Mouse (Mus musculus): ENCODE data around the gene Ypel3. TPM values are rescaled to one million over a fixed set of nuclear protein-coding genes. Genes with fewer than 3 reads are reported as not detected.
"Not testable (repeated sequence)": the region's sequence is repeated elsewhere in the genome, so short reads cannot be mapped to it uniquely, and the experiment has no call there.

The Ypel3 gene
- total RNA-seq, 2 experiments from 2014 or later: 88.9 to 157 TPM

- DNase-seq: no peak
These were observed 10.6 kb upstream of the Ypel3 start, which contains the start of gene Gdpd3 for GRCm38 (mm10) chr7:126766201-126766600. TSS of gene Gdpd3 (plus strand) at chr7:126766334.

DNA sequence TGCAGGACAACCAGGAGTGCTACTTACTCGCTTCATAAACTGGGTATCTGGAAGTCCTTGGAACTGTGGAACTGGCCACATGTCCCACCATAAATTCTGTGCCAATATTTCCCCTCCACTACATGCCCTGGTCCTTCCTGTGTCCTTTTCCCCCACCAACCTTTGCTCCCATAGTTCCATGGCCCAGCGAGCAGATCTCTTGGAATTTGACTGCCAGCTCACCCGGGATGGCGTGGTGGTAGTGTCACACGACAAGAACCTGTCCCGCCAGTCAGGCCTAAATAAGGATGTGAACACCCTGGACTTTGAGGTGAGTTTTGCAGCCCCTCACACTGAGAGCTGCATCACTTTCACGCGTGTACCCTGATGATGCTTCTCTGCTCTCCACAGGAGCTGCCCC lies 9.8 kb upstream of the Ypel3 start:
- DNase-seq: no peak

GRCm38 (mm10) chr7:126770784-126771183 lies 6.0 kb upstream of the Ypel3 start:
- no peak for DNase-seq

DNA sequence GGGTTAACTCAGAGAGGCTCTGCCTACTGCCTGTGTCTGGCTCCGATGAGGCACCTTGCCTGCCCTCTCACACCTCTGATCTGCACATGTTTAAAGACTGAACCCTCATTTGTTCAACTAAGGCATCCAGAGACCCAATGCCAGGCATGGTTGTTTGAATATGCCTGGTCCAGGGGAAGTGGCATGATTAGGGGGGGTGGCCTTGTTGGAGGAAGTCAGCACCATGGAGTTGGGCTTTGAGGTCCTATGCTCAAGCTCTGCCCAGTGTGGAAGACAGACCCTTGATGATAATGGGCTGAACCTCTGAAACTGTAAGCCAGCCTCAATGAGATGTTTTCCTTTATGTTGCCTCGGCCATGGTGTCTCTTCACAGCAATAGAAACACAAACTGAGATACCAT lies 3.4 kb upstream of the Ypel3 start:
- DNase-seq: no peak

- DNase-seq: no peak
These were observed 2.3 kb upstream of the Ypel3 start for GRCm38 (mm10) chr7:126774463-126774862.

GRCm38 (mm10) chr7:126775185-126775977 lies 1.4 kb upstream of the Ypel3 start:
- DNase-seq: no peak

DNA sequence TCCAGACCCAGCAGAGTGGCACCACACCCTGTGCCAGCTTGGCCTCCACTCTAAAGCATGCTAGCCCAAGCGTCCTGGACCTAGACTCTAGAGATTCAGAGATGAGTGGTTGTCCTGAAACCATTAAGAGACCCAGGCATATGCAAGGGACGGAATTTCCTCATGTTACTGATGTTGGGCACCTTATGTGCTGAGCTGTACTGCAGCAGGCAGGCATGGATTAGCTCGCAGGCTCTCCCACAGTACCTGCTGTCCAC lies 849 bp upstream of the Ypel3 start:
- no peak for DNase-seq

GRCm38 (mm10) chr7:126777476-126777875 lies 721 bp downstream of the Ypel3 start:
- DNase-seq: peak in 1 of 2 experiments; percentile 49

- no peak for DNase-seq
These were observed 1.4 kb downstream of the Ypel3 start for GRCm38 (mm10) chr7:126778147-126778546.

DNA sequence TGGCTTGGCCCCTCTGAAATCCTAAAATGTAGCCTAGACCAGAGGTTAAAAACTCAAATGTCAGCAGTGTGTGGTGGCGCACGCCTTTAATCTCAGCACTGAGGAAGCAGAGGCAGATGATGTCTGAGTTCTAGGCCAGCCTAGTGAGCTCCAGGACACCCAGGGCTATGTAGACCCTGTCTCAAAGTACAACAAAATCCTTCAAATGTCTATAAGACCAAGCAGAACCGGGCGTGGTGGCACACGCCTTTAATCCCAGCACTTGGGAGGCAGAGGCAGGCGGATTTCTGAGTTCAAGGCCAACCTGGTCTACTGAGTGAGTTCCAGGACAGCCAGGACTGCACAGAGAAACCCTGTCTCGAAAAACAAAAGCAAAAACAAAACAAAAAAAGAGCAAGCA lies 2.3 kb downstream of the Ypel3 start:
- DNase-seq: not testable (repeated sequence)

- DNase-seq: peak; percentile 91 to 96
These were observed 3.5 kb downstream of the Ypel3 start for GRCm38 (mm10) chr7:126779983-126780970.

DNA sequence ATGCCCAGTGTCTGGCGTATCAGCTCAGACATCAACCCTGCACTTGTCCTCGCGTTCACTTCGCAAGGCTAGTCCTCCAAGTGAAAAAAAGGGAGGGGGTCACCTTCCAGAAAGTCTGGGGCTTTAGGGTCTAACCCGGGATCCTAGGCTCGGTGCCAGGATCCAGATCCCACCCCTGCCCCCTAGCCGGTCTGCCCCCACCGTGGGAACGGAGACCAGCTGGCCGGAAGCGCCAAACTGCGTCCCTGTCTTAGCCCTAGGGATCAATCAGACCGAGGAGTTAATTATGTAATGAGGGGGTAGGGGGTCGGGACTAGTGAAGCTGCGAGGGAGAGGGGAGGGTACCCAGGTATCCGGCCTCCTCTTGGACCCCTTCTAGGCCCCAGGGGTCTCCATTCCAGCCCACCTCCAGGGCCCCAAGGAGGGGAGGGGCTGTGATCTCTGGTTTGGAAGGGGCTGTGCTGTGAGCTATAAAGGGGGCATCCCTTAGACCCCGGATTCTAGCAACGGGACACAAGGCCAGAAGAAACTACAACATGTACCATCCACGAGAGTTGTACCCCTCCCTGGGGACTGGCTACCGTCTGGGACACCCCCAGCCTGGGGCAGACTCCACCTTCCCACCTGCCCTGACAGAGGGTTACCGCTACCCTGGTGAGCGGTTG lies 4.3 kb downstream of the Ypel3 start, which contains the start of gene Tbx6:
Tbx6 (plus strand) TSS at position 513 of the 665 bp plus-strand sequence.
- DNase-seq: no peak

DNA sequence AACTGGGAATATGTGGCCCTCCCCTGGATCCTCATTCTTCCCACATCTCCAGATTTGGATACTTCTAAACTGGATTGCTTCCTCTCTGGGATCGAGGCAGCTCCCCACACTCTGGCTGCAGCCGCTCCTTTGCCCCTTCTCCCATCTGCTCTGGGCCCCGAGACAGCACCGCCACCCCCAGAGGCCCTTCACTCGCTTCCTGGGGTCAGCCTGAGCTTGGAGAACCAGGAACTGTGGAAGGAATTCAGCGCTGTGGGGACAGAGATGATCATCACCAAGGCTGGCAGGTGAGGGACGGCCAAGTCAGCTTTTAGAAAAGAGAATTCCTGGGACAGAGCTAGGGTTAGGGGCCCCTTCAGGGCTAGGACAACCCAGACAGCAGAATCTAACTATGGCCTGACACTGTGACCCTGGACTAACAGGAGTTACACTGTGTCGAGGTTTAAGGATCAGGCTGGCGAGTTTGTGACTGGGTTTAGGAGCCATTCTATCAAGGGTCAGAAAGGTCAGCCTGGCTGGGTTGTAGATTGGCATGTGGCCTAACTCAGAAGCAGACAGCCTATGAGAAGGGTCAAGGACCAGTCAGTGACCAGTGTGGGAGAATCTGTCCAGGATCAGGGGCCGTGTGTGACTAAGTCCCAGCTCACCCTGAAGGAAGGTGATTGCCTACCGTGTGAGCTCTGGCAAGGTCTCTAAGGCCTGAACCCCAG lies 5.1 kb downstream of the Ypel3 start:
- no peak for DNase-seq

DNA sequence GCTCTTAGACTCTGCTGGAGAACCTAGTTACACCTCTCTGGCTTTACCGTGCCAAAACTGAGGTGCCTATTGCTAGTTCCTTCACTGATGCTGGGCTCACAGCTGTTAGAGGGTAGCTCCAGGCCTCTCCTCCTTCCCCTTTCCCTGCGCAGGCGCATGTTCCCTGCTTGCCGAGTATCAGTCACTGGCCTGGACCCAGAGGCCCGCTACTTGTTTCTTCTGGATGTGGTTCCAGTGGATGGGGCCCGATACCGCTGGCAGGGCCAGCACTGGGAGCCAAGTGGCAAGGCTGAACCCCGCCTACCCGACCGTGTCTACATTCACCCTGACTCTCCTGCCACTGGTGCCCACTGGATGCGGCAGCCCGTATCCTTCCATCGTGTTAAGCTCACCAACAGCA lies 5.9 kb downstream of the Ypel3 start:
- DNase-seq: no peak

DNA sequence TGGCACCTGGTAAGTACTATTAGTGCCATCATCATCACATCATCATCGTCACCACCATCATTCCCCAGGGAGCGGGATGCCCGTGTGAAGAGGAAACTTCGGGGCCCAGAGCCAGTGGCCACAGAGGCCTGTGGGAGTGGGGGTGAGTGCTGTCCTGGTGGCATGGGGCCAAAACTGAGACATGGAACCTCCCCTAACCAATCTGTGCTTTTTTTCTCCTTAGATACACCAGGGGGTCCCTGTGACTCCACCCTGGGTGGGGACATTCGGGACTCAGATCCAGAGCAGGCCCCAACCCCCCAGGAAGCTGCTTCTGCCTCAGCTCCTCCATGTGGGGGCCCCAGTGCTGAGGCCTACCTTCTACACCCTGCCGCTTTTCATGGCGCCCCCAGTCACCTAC lies 7.7 kb downstream of the Ypel3 start:
- DNase-seq: no peak

GRCm38 (mm10) chr7:126785056-126785455 lies 8.3 kb downstream of the Ypel3 start:
- no peak for DNase-seq

GRCm38 (mm10) chr7:126786142-126786541 lies 9.4 kb downstream of the Ypel3 start:
- DNase-seq: no peak

GRCm38 (mm10) chr7:126789141-126789540 lies 12.4 kb downstream of the Ypel3 start:
- DNase-seq: no peak

DNA sequence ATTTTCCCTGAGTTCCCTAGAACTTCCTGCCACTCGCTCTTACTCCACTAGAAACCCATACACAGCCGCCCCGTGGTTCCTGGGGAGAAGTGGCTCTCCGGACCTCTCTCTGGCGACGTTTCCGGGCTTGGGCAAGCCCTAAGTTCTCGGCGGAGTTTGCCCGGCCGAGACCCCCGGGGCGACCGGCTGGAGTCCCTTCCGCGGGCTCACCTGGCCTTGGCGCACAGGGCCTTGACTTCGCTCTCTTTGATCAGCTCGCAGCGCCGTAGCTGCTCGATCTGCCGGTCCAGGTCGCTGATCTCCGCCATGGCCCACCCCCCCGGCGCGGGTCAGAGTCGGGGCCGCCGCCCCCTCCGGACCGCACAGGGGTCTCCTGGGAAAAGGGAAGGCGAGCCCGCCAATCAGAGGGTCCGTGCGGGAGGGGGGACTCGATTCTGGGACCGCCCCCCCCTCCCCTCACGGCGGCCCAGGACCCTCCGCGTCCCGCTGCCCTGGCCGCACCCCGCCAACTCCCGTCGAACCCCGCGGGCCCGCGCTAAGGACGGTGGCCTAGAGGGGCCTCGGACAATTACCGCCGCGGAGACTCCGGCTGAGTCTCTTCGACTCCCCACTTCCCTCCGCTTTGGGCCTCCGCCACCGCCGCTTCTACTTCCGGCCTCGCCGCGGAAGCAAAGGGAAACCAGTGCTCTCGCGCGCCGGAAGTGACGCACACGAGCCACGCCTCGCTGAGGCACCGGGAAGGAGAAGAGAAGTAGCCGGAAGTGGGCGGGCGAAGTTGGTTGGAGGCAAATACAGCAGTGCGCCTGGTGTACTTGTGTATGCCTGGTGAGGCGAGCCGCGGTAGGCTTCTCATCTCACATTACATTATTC lies 15.3 kb downstream of the Ypel3 start, which contains the start of gene Ppp4c:
Ppp4c (minus strand) TSS at position 646 of the 870 bp plus-strand sequence.
- DNase-seq: peak; percentile 97 to 98

DNA sequence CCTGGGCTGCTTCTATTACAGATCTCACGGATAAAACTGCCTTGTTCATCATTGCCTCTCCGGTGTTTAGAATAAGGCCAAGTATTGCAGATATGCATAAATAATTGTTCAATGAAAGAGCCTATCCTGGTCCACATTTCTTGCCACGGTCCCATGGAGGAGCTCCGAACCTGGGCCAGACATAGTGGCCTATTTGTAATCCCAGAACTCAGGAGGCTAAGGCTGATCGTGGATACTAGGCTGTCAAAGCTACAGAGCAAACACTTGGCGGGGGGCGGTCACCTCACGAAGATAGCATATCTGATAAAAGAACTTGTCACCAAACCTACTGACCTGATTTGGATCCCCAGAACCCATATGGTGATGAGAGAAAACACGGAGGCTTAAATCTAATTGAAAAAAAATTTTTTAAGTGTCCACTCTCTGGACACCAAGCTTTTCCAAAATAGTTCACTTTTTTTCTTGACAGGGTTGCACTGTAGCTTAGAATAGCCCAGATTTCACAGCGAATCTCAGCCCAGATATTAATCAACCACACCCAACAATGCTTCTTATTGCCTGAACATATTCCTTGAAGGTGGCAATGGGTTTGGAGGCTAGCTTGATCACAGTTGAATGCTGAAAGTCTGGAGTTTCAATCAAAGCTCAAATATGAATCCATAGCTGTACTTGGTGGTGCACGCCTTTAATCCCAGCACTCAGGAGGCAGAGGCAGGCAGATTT lies 16.1 kb downstream of the Ypel3 start:
- no peak for DNase-seq
